Mouse (Mus musculus): Measurements from ENCODE around the gene Dhx8.

Dhx8 gene

GRCm38 (mm10) chr11:101732518-101733440 is at the start of gene Dhx8:
Dhx8 (plus strand) TSS chr11:101732919.
- peak; percentile 95 for DNase-seq (ENCODE audit: low read depth, low spot score)

GRCm38 (mm10) chr11:101687351-101688301 is 45.1 kb upstream of the Dhx8 start:
- DNase-seq (ENCODE audit: low read depth, low spot score), result no peak

- no peak for DNase-seq (ENCODE audit: low read depth, low spot score)
These were observed 43.0 kb upstream of the Dhx8 start for GRCm38 (mm10) chr11:101689701-101690113.

- no peak for DNase-seq (ENCODE audit: low read depth, low spot score)
These were observed 42.4 kb upstream of the Dhx8 start for GRCm38 (mm10) chr11:101690326-101690725.

GRCm38 (mm10) chr11:101695906-101696661 is 36.6 kb upstream of the Dhx8 start:
- DNase-seq (ENCODE audit: low read depth, low spot score), result no peak

GRCm38 (mm10) chr11:101697156-101697861 is 35.4 kb upstream of the Dhx8 start:
- peak; percentile 64 for DNase-seq (ENCODE audit: low read depth, low spot score)

- no peak for DNase-seq (ENCODE audit: low read depth, low spot score)
These were observed 34.6 kb upstream of the Dhx8 start for GRCm38 (mm10) chr11:101698114-101698513.

- no peak for DNase-seq (ENCODE audit: low read depth, low spot score)
These were observed 33.2 kb upstream of the Dhx8 start for GRCm38 (mm10) chr11:101699556-101699955.

- DNase-seq (ENCODE audit: low read depth, low spot score), result no peak
These were observed 32.7 kb upstream of the Dhx8 start for GRCm38 (mm10) chr11:101699991-101700390.

- no peak for DNase-seq (ENCODE audit: low read depth, low spot score)
These were observed 32.3 kb upstream of the Dhx8 start for GRCm38 (mm10) chr11:101700446-101700845.

GRCm38 (mm10) chr11:101704081-101704480 is 28.6 kb upstream of the Dhx8 start:
- DNase-seq (ENCODE audit: low read depth, low spot score), result no peak

- no peak for DNase-seq (ENCODE audit: low read depth, low spot score)
These were observed 25.8 kb upstream of the Dhx8 start for GRCm38 (mm10) chr11:101706764-101707448.

GRCm38 (mm10) chr11:101708482-101708881 is 24.2 kb upstream of the Dhx8 start:
- DNase-seq (ENCODE audit: low read depth, low spot score), result no peak

GRCm38 (mm10) chr11:101712811-101713210 is 19.9 kb upstream of the Dhx8 start:
- no peak for DNase-seq (ENCODE audit: low read depth, low spot score)

- no peak for DNase-seq (ENCODE audit: low read depth, low spot score)
These were observed 18.7 kb upstream of the Dhx8 start for GRCm38 (mm10) chr11:101714012-101714411.

GRCm38 (mm10) chr11:101718324-101718723 is 14.4 kb upstream of the Dhx8 start:
- no peak for DNase-seq (ENCODE audit: low read depth, low spot score)

GRCm38 (mm10) chr11:101719986-101720520 is 12.7 kb upstream of the Dhx8 start:
- no peak for DNase-seq (ENCODE audit: low read depth, low spot score)

- no peak for DNase-seq (ENCODE audit: low read depth, low spot score)
These were observed 7.7 kb upstream of the Dhx8 start for GRCm38 (mm10) chr11:101725043-101725442.

- no peak for DNase-seq (ENCODE audit: low read depth, low spot score)
These were observed 6.0 kb upstream of the Dhx8 start for GRCm38 (mm10) chr11:101726765-101727164.

- DNase-seq (ENCODE audit: low read depth, low spot score), result no peak
These were observed 3.4 kb upstream of the Dhx8 start for GRCm38 (mm10) chr11:101729308-101729707.

Data from c-Kit-negative CD71-positive TER-119-positive erythroid progenitor cells, embryonic 14.5 days (primary cell).